Mouse (Mus musculus): ENCODE measurements around the gene Tm7sf3. TPM values are rescaled to one million over a fixed set of nuclear protein-coding genes. Genes with fewer than 3 reads are reported as not detected.

Gene Tm7sf3
- polyA plus RNA-seq, 1 experiment from 2014 or later: 29.0 TPM

DNA sequence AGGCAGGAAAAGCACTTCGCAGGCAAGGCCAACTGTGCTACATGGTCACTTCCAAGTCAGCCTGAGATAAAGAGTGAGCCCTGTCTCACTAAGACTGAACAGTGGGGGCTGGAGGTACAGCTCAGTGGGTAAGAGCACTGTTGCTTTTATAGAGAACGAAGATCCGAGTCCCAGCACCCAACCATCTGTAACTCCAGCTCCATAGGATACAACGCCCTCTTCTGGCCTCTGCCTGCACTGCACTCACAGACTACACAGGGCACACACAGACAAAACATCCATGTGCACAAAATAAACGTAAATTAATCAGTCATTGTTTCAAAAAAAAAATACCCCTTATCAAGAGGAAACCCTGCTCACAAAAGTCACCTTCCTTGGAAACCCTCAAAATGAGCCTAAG, 28.7 kb downstream of the Tm7sf3 start:
- no peak overlapping the region for H3K27ac ChIP-seq (ENCODE audit: low read depth)
- no peak overlapping the region for H3K4me3 ChIP-seq (ENCODE audit: low read depth, low read length)
- no peak overlapping the region for H3K9ac ChIP-seq (ENCODE audit: low read length)
- no peak overlapping the region for H3K4me2 ChIP-seq (ENCODE audit: low read length)
- H3K9me3 ChIP-seq (ENCODE audit: control insufficient read depth, low read length): no peaks in the 10 kb centered on the region
- peaks cover 43% of the 10 kb centered on the region for H3K36me3 ChIP-seq (ENCODE audit: control insufficient read depth, insufficient read depth, low read length)
- 91% methylated on average over 5 of the region's 5 CpGs for WGBS
- DNase-seq (ENCODE audit: low spot score): no peak
- ATAC-seq (replicated peaks; ENCODE audit: low FRiP score, low TSS enrichment, low read depth): no peak
- H3K4me1 ChIP-seq (replicated peaks; ENCODE audit: control insufficient read depth, insufficient read depth, low read length): no peaks in the 10 kb centered on the region
- H3K27me3 ChIP-seq (replicated peaks; ENCODE audit: control insufficient read depth, insufficient read depth, low read length): no peaks in the 10 kb centered on the region

DNA sequence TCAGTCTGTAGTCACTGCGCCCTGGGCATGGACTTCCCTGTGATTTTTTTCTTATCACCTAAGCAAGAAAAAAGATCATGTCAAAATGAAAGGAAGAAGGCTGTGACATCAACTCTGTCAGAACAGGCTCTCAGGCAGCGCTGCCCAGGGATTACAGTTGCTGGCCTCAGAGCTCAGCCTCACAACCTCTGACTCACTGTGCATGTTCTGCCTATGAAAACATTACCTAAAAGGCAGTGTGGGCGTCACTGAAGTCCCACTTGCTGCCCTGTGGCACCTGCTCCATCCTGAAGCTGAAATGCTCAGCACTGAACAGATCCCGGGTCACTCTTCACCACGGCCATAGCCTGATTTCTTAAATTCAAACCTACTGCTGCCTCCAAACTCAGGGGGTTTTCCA, 29.9 kb downstream of the Tm7sf3 start:
- DNase-seq (ENCODE audit: low spot score) (no peak), ATAC-seq (replicated peaks; ENCODE audit: low FRiP score, low TSS enrichment, low read depth) (no peak)
- H3K36me3 ChIP-seq (ENCODE audit: control insufficient read depth, insufficient read depth, low read length): peaks cover 35% of the 10 kb centered on the region
- WGBS: 91% methylated on average over 5 of the region's 5 CpGs
- H3K9ac ChIP-seq (ENCODE audit: low read length): no peak overlapping the region
- H3K4me1 ChIP-seq (replicated peaks; ENCODE audit: control insufficient read depth, insufficient read depth, low read length): no peaks in the 10 kb centered on the region
- H3K4me3 ChIP-seq (ENCODE audit: low read depth, low read length): no peak overlapping the region
- no peaks in the 10 kb centered on the region for H3K27me3 ChIP-seq (replicated peaks; ENCODE audit: control insufficient read depth, insufficient read depth, low read length)
- no peaks in the 10 kb centered on the region for H3K9me3 ChIP-seq (ENCODE audit: control insufficient read depth, low read length)
- no peak overlapping the region for H3K4me2 ChIP-seq (ENCODE audit: low read length)
- H3K27ac ChIP-seq (ENCODE audit: low read depth): no peak overlapping the region

- Histone ChIP-seq H3K9me3 (ENCODE audit: control insufficient read depth, low read length) (no peaks in the 10 kb centered on the region), H3K9ac (ENCODE audit: low read length) (no peak overlapping the region), H3K4me2 (ENCODE audit: low read length) (no peak overlapping the region), H3K4me1 (replicated peaks; ENCODE audit: control insufficient read depth, insufficient read depth, low read length) (no peaks in the 10 kb centered on the region), H3K4me3 (ENCODE audit: low read depth, low read length) (no peak overlapping the region), H3K27ac (ENCODE audit: low read depth) (no peak overlapping the region), H3K27me3 (replicated peaks; ENCODE audit: control insufficient read depth, insufficient read depth, low read length) (no peaks in the 10 kb centered on the region), H3K36me3 (ENCODE audit: control insufficient read depth, insufficient read depth, low read length) (peaks cover 35% of the 10 kb centered on the region)
- ATAC-seq (replicated peaks; ENCODE audit: low FRiP score, low TSS enrichment, low read depth) (no peak), DNase-seq (ENCODE audit: low spot score) (no peak)
- WGBS: 90% methylated on average over 7 of the region's 7 CpGs
Measured at GRCm38 (mm10) chr6:146611897-146612296, 30.7 kb downstream of the Tm7sf3 start.

DNA sequence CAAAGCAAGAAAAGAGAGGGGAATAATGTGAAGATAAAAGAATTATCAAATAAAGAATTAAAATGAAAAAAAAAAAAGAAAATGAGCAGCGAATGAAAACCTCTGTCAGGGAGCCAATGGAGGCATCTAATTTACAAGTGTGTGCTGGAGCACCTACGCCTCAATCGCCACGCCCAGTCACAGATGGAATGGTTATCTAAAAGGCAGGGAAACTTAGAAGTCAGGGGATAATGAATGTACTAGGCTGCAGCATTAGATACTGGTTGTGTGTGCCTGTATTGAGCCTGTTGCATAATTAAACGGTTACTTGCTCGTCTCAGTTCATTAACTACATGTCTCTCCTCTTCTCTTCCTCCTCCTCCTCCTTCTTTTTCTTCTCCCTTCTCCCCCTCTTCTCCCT, 31.2 kb downstream of the Tm7sf3 start:
- Histone ChIP-seq H3K9ac (ENCODE audit: low read length) (no peak overlapping the region), H3K9me3 (ENCODE audit: control insufficient read depth, low read length) (no peaks in the 10 kb centered on the region), H3K27ac (ENCODE audit: low read depth) (no peak overlapping the region), H3K4me2 (ENCODE audit: low read length) (no peak overlapping the region), H3K27me3 (replicated peaks; ENCODE audit: control insufficient read depth, insufficient read depth, low read length) (no peaks in the 10 kb centered on the region), H3K4me1 (replicated peaks; ENCODE audit: control insufficient read depth, insufficient read depth, low read length) (no peaks in the 10 kb centered on the region), H3K4me3 (ENCODE audit: low read depth, low read length) (no peak overlapping the region), H3K36me3 (ENCODE audit: control insufficient read depth, insufficient read depth, low read length) (peaks cover 37% of the 10 kb centered on the region)
- 90% methylated on average over 6 of the region's 6 CpGs for WGBS
- DNase-seq (ENCODE audit: low spot score): no peak
- no peak for ATAC-seq (replicated peaks; ENCODE audit: low FRiP score, low TSS enrichment, low read depth)

DNA sequence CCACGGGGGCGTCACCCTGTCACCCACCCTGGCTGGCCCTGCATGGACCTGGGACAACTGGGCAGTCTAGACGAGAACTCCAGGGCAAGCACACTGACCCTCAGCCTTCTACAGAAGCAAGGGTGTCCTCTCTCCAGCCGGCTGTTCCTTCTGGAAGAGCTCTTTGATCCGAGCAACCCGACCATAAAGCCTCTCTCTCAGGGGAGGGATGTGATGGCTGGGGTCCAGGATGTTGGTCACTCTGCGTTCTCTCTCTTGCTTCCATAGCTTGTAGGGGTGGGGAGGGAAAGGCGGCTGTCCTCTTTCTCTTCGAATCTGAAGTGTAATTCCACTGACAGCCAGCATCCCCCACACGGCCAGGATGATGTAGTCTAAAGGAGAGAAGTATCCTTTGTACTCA, 39.0 kb downstream of the Tm7sf3 start:
- 82% methylated on average over 10 of the region's 10 CpGs for WGBS
- no peak overlapping the region for H3K4me3 ChIP-seq (ENCODE audit: low read depth, low read length)
- ATAC-seq (replicated peaks; ENCODE audit: low FRiP score, low TSS enrichment, low read depth): no peak
- no peak overlapping the region for H3K9ac ChIP-seq (ENCODE audit: low read length)
- no peaks in the 10 kb centered on the region for H3K4me1 ChIP-seq (replicated peaks; ENCODE audit: control insufficient read depth, insufficient read depth, low read length)
- DNase-seq (ENCODE audit: low spot score): peak; percentile 43
- H3K27me3 ChIP-seq (replicated peaks; ENCODE audit: control insufficient read depth, insufficient read depth, low read length): no peaks in the 10 kb centered on the region
- H3K36me3 ChIP-seq (ENCODE audit: control insufficient read depth, insufficient read depth, low read length): peaks cover 67% of the 10 kb centered on the region
- H3K9me3 ChIP-seq (ENCODE audit: control insufficient read depth, low read length): no peaks in the 10 kb centered on the region
- H3K27ac ChIP-seq (ENCODE audit: low read depth): no peak overlapping the region
- no peak overlapping the region for H3K4me2 ChIP-seq (ENCODE audit: low read length)

GRCm38 (mm10) chr6:146602601-146603000, 40.0 kb downstream of the Tm7sf3 start:
- H3K4me2 ChIP-seq (ENCODE audit: low read length): no peak overlapping the region
- H3K9ac ChIP-seq (ENCODE audit: low read length): no peak overlapping the region
- 83% methylated on average over 4 of the region's 4 CpGs for WGBS
- H3K27ac ChIP-seq (ENCODE audit: low read depth): no peak overlapping the region
- H3K9me3 ChIP-seq (ENCODE audit: control insufficient read depth, low read length): no peaks in the 10 kb centered on the region
- H3K4me1 ChIP-seq (replicated peaks; ENCODE audit: control insufficient read depth, insufficient read depth, low read length): no peaks in the 10 kb centered on the region
- H3K36me3 ChIP-seq (ENCODE audit: control insufficient read depth, insufficient read depth, low read length): peaks cover 73% of the 10 kb centered on the region
- H3K4me3 ChIP-seq (ENCODE audit: low read depth, low read length): no peak overlapping the region
- peak; percentile 35 for DNase-seq (ENCODE audit: low spot score)
- no peak for ATAC-seq (replicated peaks; ENCODE audit: low FRiP score, low TSS enrichment, low read depth)
- H3K27me3 ChIP-seq (replicated peaks; ENCODE audit: control insufficient read depth, insufficient read depth, low read length): no peaks in the 10 kb centered on the region

- Histone ChIP-seq H3K4me2 (ENCODE audit: low read length) (no peak overlapping the region), H3K9me3 (ENCODE audit: control insufficient read depth, low read length) (no peaks in the 10 kb centered on the region), H3K9ac (ENCODE audit: low read length) (no peak overlapping the region), H3K4me1 (replicated peaks; ENCODE audit: control insufficient read depth, insufficient read depth, low read length) (no peaks in the 10 kb centered on the region), H3K27me3 (replicated peaks; ENCODE audit: control insufficient read depth, insufficient read depth, low read length) (no peaks in the 10 kb centered on the region), H3K36me3 (ENCODE audit: control insufficient read depth, insufficient read depth, low read length) (peaks cover 52% of the 10 kb centered on the region), H3K27ac (ENCODE audit: low read depth) (no peak overlapping the region), H3K4me3 (ENCODE audit: low read depth, low read length) (no peak overlapping the region)
- DNase-seq (ENCODE audit: low spot score) (no peak), ATAC-seq (replicated peaks; ENCODE audit: low FRiP score, low TSS enrichment, low read depth) (no peak)
- 94% methylated on average over 5 of the region's 5 CpGs for WGBS
Measured at GRCm38 (mm10) chr6:146585134-146585533, 57.5 kb downstream of the Tm7sf3 start.

DNA sequence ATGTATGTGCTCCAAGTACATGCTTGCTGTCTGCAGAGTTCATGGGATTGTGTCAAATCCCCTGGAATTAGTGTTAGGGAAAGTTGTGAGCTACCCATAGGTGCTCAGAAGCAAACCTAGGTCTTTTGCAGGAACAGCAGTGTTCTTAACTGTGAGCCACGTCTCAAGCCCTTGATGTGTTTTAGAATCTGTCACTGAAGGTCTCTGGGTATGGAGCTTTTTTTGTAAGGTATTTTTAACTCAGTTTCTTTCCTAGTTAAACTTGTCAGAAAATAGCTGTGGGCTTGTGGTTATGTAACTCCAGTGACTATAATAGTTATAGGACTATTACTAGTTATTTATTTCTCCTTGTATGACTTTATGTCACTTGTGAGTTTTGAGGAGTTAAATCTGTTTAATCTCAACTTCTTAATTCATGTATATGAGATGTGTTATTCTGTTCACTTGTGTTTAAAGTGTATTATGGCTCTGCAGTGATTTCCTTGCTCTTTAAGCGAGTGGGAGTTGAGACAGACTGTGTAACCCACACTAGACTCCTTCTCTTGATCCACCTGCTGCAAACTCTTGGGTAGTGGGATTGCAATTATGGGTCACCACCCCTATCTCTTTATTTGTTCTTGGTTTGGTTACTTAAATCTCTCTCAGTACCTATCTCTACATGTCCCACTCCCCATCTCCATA, 59.1 kb downstream of the Tm7sf3 start:
- Histone ChIP-seq H3K27me3 (replicated peaks; ENCODE audit: control insufficient read depth, insufficient read depth, low read length) (no peaks in the 10 kb centered on the region), H3K27ac (ENCODE audit: low read depth) (no peak overlapping the region), H3K4me1 (replicated peaks; ENCODE audit: control insufficient read depth, insufficient read depth, low read length) (peaks cover 10% of the 10 kb centered on the region), H3K4me2 (ENCODE audit: low read length) (no peak overlapping the region), H3K9me3 (ENCODE audit: control insufficient read depth, low read length) (no peaks in the 10 kb centered on the region), H3K4me3 (ENCODE audit: low read depth, low read length) (no peak overlapping the region), H3K36me3 (ENCODE audit: control insufficient read depth, insufficient read depth, low read length) (peaks cover 35% of the 10 kb centered on the region), H3K9ac (ENCODE audit: low read length) (no peak overlapping the region)
- DNase-seq (ENCODE audit: low spot score): no peak
- WGBS: 73% methylated on average over 2 of the region's 2 CpGs
- no peak for ATAC-seq (replicated peaks; ENCODE audit: low FRiP score, low TSS enrichment, low read depth)

DNA sequence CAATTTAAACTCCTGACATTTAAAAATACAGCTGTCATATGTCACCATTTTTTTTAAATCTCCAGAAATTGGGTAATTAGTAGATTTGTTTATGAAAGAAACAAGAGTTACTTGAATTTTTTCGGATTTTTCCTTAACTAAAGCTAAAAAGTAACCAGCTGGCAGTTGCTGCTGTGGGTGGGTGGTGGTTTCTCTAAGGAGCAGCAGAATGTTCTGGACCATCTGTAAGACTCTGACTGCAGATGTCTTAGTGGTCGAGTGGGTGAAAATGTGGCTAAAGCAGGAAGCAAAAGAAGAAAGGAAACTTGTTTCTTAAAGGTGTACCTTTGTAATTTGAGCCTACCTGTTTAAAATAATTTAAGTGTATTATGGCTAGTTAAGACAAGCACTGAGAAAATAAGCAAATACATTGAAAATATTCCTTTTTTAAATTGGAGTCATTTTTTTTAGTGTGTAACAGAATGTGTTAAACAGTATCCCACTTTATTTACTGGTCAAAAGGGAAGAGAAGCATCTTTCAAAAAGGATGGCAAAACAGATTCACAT, 62.2 kb downstream of the Tm7sf3 start:
- no peak overlapping the region for H3K4me2 ChIP-seq (ENCODE audit: low read length)
- H3K4me1 ChIP-seq (replicated peaks; ENCODE audit: control insufficient read depth, insufficient read depth, low read length): peaks cover 22% of the 10 kb centered on the region
- no peak overlapping the region for H3K27ac ChIP-seq (ENCODE audit: low read depth)
- H3K27me3 ChIP-seq (replicated peaks; ENCODE audit: control insufficient read depth, insufficient read depth, low read length): no peaks in the 10 kb centered on the region
- no peak overlapping the region for H3K9ac ChIP-seq (ENCODE audit: low read length)
- DNase-seq (ENCODE audit: low spot score): no peak
- WGBS: 33% methylated on average over 2 of the region's 2 CpGs
- peaks cover 9% of the 10 kb centered on the region; the same call in 1 of the 2 replicates for H3K36me3 ChIP-seq (ENCODE audit: control insufficient read depth, insufficient read depth, low read length)
- no peak overlapping the region for H3K4me3 ChIP-seq (ENCODE audit: low read depth, low read length)
- no peaks in the 10 kb centered on the region for H3K9me3 ChIP-seq (ENCODE audit: control insufficient read depth, low read length)
- ATAC-seq (replicated peaks; ENCODE audit: low FRiP score, low TSS enrichment, low read depth): no peak

All from intestine, embryonic 14.5 days (tissue).